Mouse (Mus musculus) bone marrow, adult 2 months (tissue): Measurements from ENCODE around the gene 2310050C09Rik.

Source experiments
- CTCF ChIP-seq: fragments of 200-500 bp; IDR thresholded peaks from 2 replicates; pipeline ENCODE4 v1.5.1; 2011; ENCODE audit warnings: low read length, control low read depth; ENCODE audit not compliant: control insufficient read depth, insufficient read depth
- POLR2A ChIP-seq: fragments of 200-500 bp; IDR thresholded peaks from 2 replicates; pipeline ENCODE4 v1.6.1; 2011; ENCODE audit warnings: low read depth, mild to moderate bottlenecking, control low read depth, low read length, borderline replicate concordance; ENCODE audit not compliant: control insufficient read depth

- TF ChIP-seq CTCF (no peak), POLR2A (no peak)
Measured at GRCm38 (mm10) chr3:92874180-92874579, 4.2 kb upstream of the 2310050C09Rik start.
